9 mouse cellular contexts compared by ENCODE assay signal in genomic region chr5:150115271-150116092, GRCm38 (mm10). TPM values are rescaled to one million over a fixed set of nuclear protein-coding genes. Genes with fewer than 3 reads are reported as not detected.
A peak's percentile ranks its signal among the peaks of the same experiment; 100 is the strongest.
DNase-seq lines count a peak whose midpoint lies in the region; ATAC-seq and TF ChIP-seq lines count a peak whose summit lies in the region.
"Had no signal": no experiment of that assay in that cellular context is flagged by ENCODE, and none has a peak within 500 bp of the region (broad histone marks: within the 10 kb centered on the region; RNA-seq: fewer than 3 reads in every experiment).

No protein-coding gene starts in this region.

- TF ChIP-seq EP300 in liver, embryonic 14.5 days (IDR thresholded peaks at IDR 0.05; ENCODE audit: low read depth) = no peak

- peaks cover 7 to 22% of the 10 kb centered on the region in 2 experiments for H3K4me1 ChIP-seq in heart, embryonic 14.5 days (ENCODE audit: control insufficient read depth in 2 of 2, insufficient read depth in 2 of 2, low read length in 2 of 2)
- peaks cover 5 to 20% of the 10 kb centered on the region in 2 experiments for H3K4me1 ChIP-seq in liver, embryonic 14.5 days (replicated peaks; ENCODE audit: control insufficient read depth in 2 of 2, insufficient read depth in 2 of 2, low read length in 1 of 2)

- H3K4me3 ChIP-seq in heart, embryonic 14.5 days (ENCODE audit: control insufficient read depth in 1 of 2, insufficient read depth in 1 of 2, low read depth in 1 of 2, low read length in 2 of 2) = no peak overlapping the region
- no peak overlapping the region for H3K4me3 ChIP-seq in liver, embryonic 14.5 days (ENCODE audit: insufficient read depth in 1 of 2, low read depth in 2 of 2, low read length in 2 of 2)

- H3K27me3 ChIP-seq in heart, embryonic 14.5 days (ENCODE audit: control insufficient read depth, insufficient read depth, low read length) = no peaks in the 10 kb centered on the region
- no peaks in the 10 kb centered on the region; the same call in 1 of the 2 replicates for H3K27me3 ChIP-seq in liver, embryonic 14.5 days (ENCODE audit: control insufficient read depth, insufficient read depth, low read length)
- H3K27me3 ChIP-seq: CH12.LX had no signal

- DNase-seq in embryo, embryonic 11 days = peak; percentile 50
- DNase-seq in embryo, embryonic 10 days (ENCODE audit: low spot score) = no peak
- peak; percentile 15 to 22 for DNase-seq in B cell, adult 2 months
- no peak for DNase-seq in liver, embryonic 14.5 days (ENCODE audit: low read depth in 3 of 3, low spot score in 3 of 3)
- no peak for DNase-seq in frontal cortex, postnatal 14 days (ENCODE audit: low spot score in 2 of 2)
- DNase-seq in layer of hippocampus, adult 8-10 months (ENCODE audit: low spot score in 2 of 2) = no peak

- peak; percentile 46; the same call in 1 of the 2 replicates for ATAC-seq in heart, embryonic 14.5 days (ENCODE audit: insufficient number of reproducible peaks, insufficient read depth, low FRiP score, low read depth)
- ATAC-seq in liver, embryonic 14.5 days (ENCODE audit: insufficient read depth) = no peak
- no peak for ATAC-seq in cerebellum, adult (ENCODE audit: insufficient number of reproducible peaks, low FRiP score, low TSS enrichment)

- peaks cover 6% of the 10 kb centered on the region for H3K9me3 ChIP-seq in heart, embryonic 14.5 days (ENCODE audit: control insufficient read depth, low read length)
- no peaks in the 10 kb centered on the region for H3K9me3 ChIP-seq in liver, embryonic 14.5 days (ENCODE audit: control insufficient read depth, low read length)

- no peaks in the 10 kb centered on the region for H3K36me3 ChIP-seq in heart, embryonic 14.5 days (ENCODE audit: control insufficient read depth, insufficient read depth, low read length)
- no peaks in the 10 kb centered on the region for H3K36me3 ChIP-seq in liver, embryonic 14.5 days (replicated peaks; ENCODE audit: control insufficient read depth, insufficient read depth, low read depth)

- no peak for TF ChIP-seq CTCF in liver, embryonic 14.5 days (IDR thresholded peaks at IDR 0.05; ENCODE audit: low read depth)

- WGBS in heart, embryonic 14.5 days = 35% methylated on average over 16 of the region's 16 CpGs
- WGBS in liver, embryonic 14.5 days (ENCODE audit: insufficient replicate concordance) = 34% methylated on average over 16 of the region's 16 CpGs

- peak overlapping the region; percentile 32 for H3K4me2 ChIP-seq in heart, embryonic 14.5 days (ENCODE audit: low read length)
- peak overlapping the region; percentile 37 for H3K4me2 ChIP-seq in liver, embryonic 14.5 days (ENCODE audit: low read depth)

- H3K27ac ChIP-seq in heart, embryonic 14.5 days (replicated peaks in 1 of 2; ENCODE audit: control insufficient read depth in 1 of 2, insufficient read depth in 1 of 2, low read depth in 2 of 2, low read length in 2 of 2) = peak overlapping the region; percentile 79 to 81
- H3K27ac ChIP-seq in liver, embryonic 14.5 days = no peak overlapping the region

- H3K9ac ChIP-seq in heart, embryonic 14.5 days (ENCODE audit: low read length) = peak overlapping the region; percentile 39; the same call in 1 of the 2 replicates
- H3K9ac ChIP-seq in liver, embryonic 14.5 days (replicated peaks) = 0 out of 2 replicates have a peak overlapping the region, but pooled peaks have one; percentile 7

RNA-seq across cellular contexts. Expression of gene Fry, which starts 3.0 kb away (rescaled TPM):
- polyA plus RNA-seq in heart, embryonic 14.5 days (2014; fragmentation: Nextera tagmentation; extraction: Ambion mirVana) = 42.2 and 43.5 TPM in 2 replicates
- 1.3 and 1.4 TPM in 2 replicates for polyA plus RNA-seq in liver, embryonic 14.5 days (2012; rRNA removed)
- polyA plus RNA-seq in liver, embryonic 14.5 days (2014; fragmentation: Nextera tagmentation; extraction: Ambion mirVana) = 1.9 and 2.5 TPM in 2 replicates
- total RNA-seq in layer of hippocampus, adult 8-10 months (2022) = 100 to 1,000 TPM; 173 to 253 (median 207) TPM

Comparison
In these comparisons a context has a peak if more than half of its experiments do, and no peak if none do; other contexts are left out.
1. DNase-seq: peak in embryo, embryonic 11 days (single experiment) and B cell, adult 2 months (2 of 2); none in embryo, embryonic 10 days (single experiment), liver, embryonic 14.5 days (0 of 3), frontal cortex, postnatal 14 days (0 of 2) and layer of hippocampus, adult 8-10 months (0 of 2).
2. RNA of gene Fry, which starts 3.0 kb away (polyA plus RNA-seq): 42.2 to 43.5 TPM in heart, embryonic 14.5 days; 1.3 to 2.5 TPM in liver, embryonic 14.5 days; every median in the first group is over 10 times any median in the second.